ENCODE assay signal across 14 mouse cellular contexts in the genomic region with DNA sequence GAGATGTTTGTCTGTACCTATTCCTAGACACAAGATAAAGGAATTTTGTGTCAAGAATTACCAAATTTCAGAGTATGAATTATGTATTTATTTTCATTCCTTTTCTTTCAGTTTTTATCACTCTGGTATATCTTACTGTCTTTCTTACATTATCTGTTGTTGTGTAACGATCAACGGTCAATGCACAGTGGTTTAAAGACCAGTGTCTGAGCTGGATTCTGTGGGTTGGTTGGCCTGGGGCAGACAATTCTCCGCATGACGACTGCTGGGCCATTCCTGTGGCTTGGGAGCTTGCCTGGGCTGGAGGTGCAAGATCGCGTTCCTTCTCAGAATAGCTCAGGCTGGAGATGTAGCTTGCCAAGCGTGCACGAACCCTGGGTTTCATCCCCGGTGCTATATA. TPM values are rescaled to one million over a fixed set of nuclear protein-coding genes. Genes with fewer than 3 reads are reported as not detected.
DNase-seq lines count a peak whose midpoint lies in the region; ATAC-seq lines count a peak whose summit lies in the region.
"Had no signal": no experiment of that assay in that cellular context is flagged by ENCODE, and none has a peak within 500 bp of the region (broad histone marks: within the 10 kb centered on the region; RNA-seq: fewer than 3 reads in every experiment).

No protein-coding gene starts in this region.

- H3K9ac ChIP-seq in embryonic facial prominence, embryonic 14.5 days (ENCODE audit: low read depth, low read length), result no peak overlapping the region
- H3K9ac ChIP-seq: forebrain, embryonic 13.5 days; limb, embryonic 12.5 days; lung, embryonic 14.5 days; stomach, embryonic 15.5 days had no signal

- no peak overlapping the region for H3K27ac ChIP-seq in embryonic facial prominence, embryonic 14.5 days (replicated peaks; ENCODE audit: low read depth, low read length)
- no peak overlapping the region for H3K27ac ChIP-seq in embryonic facial prominence, embryonic 10.5 days (replicated peaks)
- H3K27ac ChIP-seq: forebrain, embryonic 13.5 days; hindbrain, postnatal 0 days; stomach, embryonic 15.5 days had no signal

- 66% methylated on average over 9 of the region's 9 CpGs for WGBS in embryonic facial prominence, embryonic 14.5 days
- 88% methylated on average over 9 of the region's 9 CpGs for WGBS in embryonic facial prominence, embryonic 10.5 days

- H3K4me1 ChIP-seq in embryonic facial prominence, embryonic 14.5 days (ENCODE audit: control insufficient read depth, insufficient read depth, low read length), result peaks cover 16% of the 10 kb centered on the region
- H3K4me1 ChIP-seq in embryonic facial prominence, embryonic 10.5 days, result peaks cover 6% of the 10 kb centered on the region; the same call in 1 of the 2 replicates
- H3K4me1 ChIP-seq: forebrain, embryonic 13.5 days; stomach, embryonic 15.5 days had no signal

- H3K9me3 ChIP-seq in embryonic facial prominence, embryonic 14.5 days (ENCODE audit: control insufficient read depth, low read length), result no peaks in the 10 kb centered on the region
- no peaks in the 10 kb centered on the region for H3K9me3 ChIP-seq in embryonic facial prominence, embryonic 10.5 days
- H3K9me3 ChIP-seq: forebrain, embryonic 13.5 days; limb, embryonic 12.5 days; stomach, embryonic 15.5 days had no signal

- H3K4me2 ChIP-seq in embryonic facial prominence, embryonic 14.5 days (ENCODE audit: low read depth, low read length), result no peak overlapping the region
- H3K4me2 ChIP-seq: forebrain, embryonic 13.5 days; limb, embryonic 12.5 days; lung, embryonic 14.5 days; stomach, embryonic 15.5 days had no signal

- DNase-seq in embryonic facial prominence, embryonic 14.5 days (ENCODE audit: low spot score), result peak; percentile 73
- DNase-seq in embryonic facial prominence, embryonic 10.5 days (ENCODE audit: low spot score), result no peak
- peak; percentile 79 for DNase-seq in 3134 (ENCODE audit: extremely low read depth, insufficient read length, low spot score)
- DNase-seq in NIH3T3 (ENCODE audit: low read depth), result peak; percentile 96
- peak; percentile 73 for DNase-seq in gastrocnemius, postnatal 25 days
- DNase-seq in natural killer cell, adult 2 months (ENCODE audit: low spot score in 2 of 2), result no peak
- no peak for DNase-seq in layer of hippocampus, postnatal 25 days (ENCODE audit: extremely low spot score in 1 of 2, low spot score in 1 of 2)
- no peak for DNase-seq in left cerebral cortex, adult 9 months (ENCODE audit: low spot score in 2 of 2)
- DNase-seq: adrenal gland, postnatal 14 days had no signal

- H3K27me3 ChIP-seq in embryonic facial prominence, embryonic 14.5 days (replicated peaks; ENCODE audit: control insufficient read depth, insufficient read depth, low read length), result no peaks in the 10 kb centered on the region
- no peaks in the 10 kb centered on the region for H3K27me3 ChIP-seq in embryonic facial prominence, embryonic 10.5 days (replicated peaks; ENCODE audit: low read depth, poor library complexity, severe bottlenecking)
- H3K27me3 ChIP-seq: forebrain, embryonic 13.5 days; limb, embryonic 12.5 days; stomach, embryonic 15.5 days had no signal

- H3K36me3 ChIP-seq in embryonic facial prominence, embryonic 14.5 days (ENCODE audit: control insufficient read depth, insufficient read depth, low read length), result no peaks in the 10 kb centered on the region
- no peaks in the 10 kb centered on the region for H3K36me3 ChIP-seq in embryonic facial prominence, embryonic 10.5 days (replicated peaks)
- H3K36me3 ChIP-seq: limb, embryonic 12.5 days; stomach, embryonic 15.5 days had no signal

- H3K4me3 ChIP-seq in embryonic facial prominence, embryonic 14.5 days (ENCODE audit: low read depth, low read length), result no peak overlapping the region
- no peak overlapping the region for H3K4me3 ChIP-seq in embryonic facial prominence, embryonic 10.5 days
- H3K4me3 ChIP-seq: forebrain, embryonic 13.5 days; limb, embryonic 12.5 days; stomach, embryonic 15.5 days had no signal

- ATAC-seq in embryonic facial prominence, embryonic 14.5 days (ENCODE audit: low read depth), result no peak
- ATAC-seq: forebrain, embryonic 13.5 days; hindbrain, postnatal 0 days had no signal

RNA-seq across cellular contexts. Expression of gene Slc38a2, which starts 30.3 kb away (rescaled TPM):
- 141 and 147 TPM in 2 replicates for polyA plus RNA-seq in embryonic facial prominence, embryonic 14.5 days (2014; fragmentation: Nextera tagmentation; extraction: Ambion mirVana)
- polyA plus RNA-seq in embryonic facial prominence, embryonic 10.5 days (2016; fragmentation: Nextera tagmentation; extraction: Ambion mirVana), result 179 TPM in 2 replicates
- 100 to 1,000 TPM in 1 of 2 experiments, 10 to 100 TPM in 1; 73.8 to 112 TPM for total RNA-seq in gastrocnemius, postnatal 25 days (2021)
- total RNA-seq in layer of hippocampus, postnatal 25 days (2021), result 10 to 100 TPM; 63.3 to 78.4 TPM

Comparison
In these comparisons a context has a peak if more than half of its experiments do, and no peak if none do; other contexts are left out.
1. DNase-seq: peak in embryonic facial prominence, embryonic 14.5 days (single experiment), 3134 (single experiment), NIH3T3 (single experiment) and gastrocnemius, postnatal 25 days (single experiment); none in embryonic facial prominence, embryonic 10.5 days (single experiment), natural killer cell, adult 2 months (0 of 2), layer of hippocampus, postnatal 25 days (0 of 2) and left cerebral cortex, adult 9 months (0 of 2).